Mouse (Mus musculus) limb, embryonic 15.5 days (tissue): Measurements from ENCODE around the gene Gm17482. TPM values are rescaled to one million over a fixed set of nuclear protein-coding genes. Genes with fewer than 3 reads are reported as not detected.

Source experiments
- ATAC-seq: fragments of 200-750 bp; cut with Nextera tagmentation; 2 replicates; pipeline ENCODE4 v1.8.0; 2017; ENCODE audit warnings: low read depth, moderate TSS enrichment; ENCODE audit not compliant: insufficient number of reproducible peaks, low FRiP score, low TSS enrichment
- H3K27ac ChIP-seq: fragments of 300-500 bp; sonication (generic); 2 replicates; pipeline ENCODE4 v1.5.1; 2015; ENCODE audit warnings: moderate library complexity, mild to moderate bottlenecking, inconsistent platforms
- H3K27me3 ChIP-seq: fragments of 300-500 bp; sonication (generic); 2 replicates; pipeline ENCODE4 v1.6.1; 2015; ENCODE audit warnings: inconsistent platforms
- H3K36me3 ChIP-seq: fragments of 300-500 bp; sonication (generic); 2 replicates; pipeline ENCODE4 v1.6.1; 2015; ENCODE audit warnings: inconsistent platforms
- H3K4me1 ChIP-seq: fragments of 300-500 bp; sonication (generic); 2 replicates; pipeline ENCODE4 v1.6.1; 2015; ENCODE audit warnings: inconsistent platforms
- H3K4me2 ChIP-seq: fragments of 300-500 bp; sonication (generic); 2 replicates; pipeline ENCODE4 v1.6.1; 2015; ENCODE audit warnings: mild to moderate bottlenecking, inconsistent platforms
- H3K4me3 ChIP-seq: fragments of 300-500 bp; sonication (generic); 2 replicates; pipeline ENCODE4 v1.5.1; 2015; ENCODE audit warnings: mild to moderate bottlenecking, inconsistent platforms
- H3K9ac ChIP-seq: fragments of 300-500 bp; sonication (generic); 2 replicates; pipeline ENCODE4 v1.6.1; 2015; ENCODE audit warnings: inconsistent platforms
- H3K9me3 ChIP-seq: fragments of 300-500 bp; sonication (generic); 2 replicates; pipeline ENCODE4 v1.6.1; 2016; ENCODE audit warnings: inconsistent platforms
- WGBS: fragments of 180-500 bp; shearing (Covaris S2); methylation state at CpG from one replicate; pipeline ENCODE4 v1.1.7; 2015; 5-methylcytosine and 5-hydroxymethylcytosine counted together
- polyA plus RNA-seq: library from polyadenylated mRNA; unstranded; fragments of >200 nt; fragmentation: Nextera tagmentation; extraction: Ambion mirVana; gene quantifications from 2 replicates; pipeline ENCODE4 v1.2.1, GENCODE M21; 2015

Gene Gm17482
- polyA plus RNA-seq, 1 experiment from 2014 or later, result not detected

DNA sequence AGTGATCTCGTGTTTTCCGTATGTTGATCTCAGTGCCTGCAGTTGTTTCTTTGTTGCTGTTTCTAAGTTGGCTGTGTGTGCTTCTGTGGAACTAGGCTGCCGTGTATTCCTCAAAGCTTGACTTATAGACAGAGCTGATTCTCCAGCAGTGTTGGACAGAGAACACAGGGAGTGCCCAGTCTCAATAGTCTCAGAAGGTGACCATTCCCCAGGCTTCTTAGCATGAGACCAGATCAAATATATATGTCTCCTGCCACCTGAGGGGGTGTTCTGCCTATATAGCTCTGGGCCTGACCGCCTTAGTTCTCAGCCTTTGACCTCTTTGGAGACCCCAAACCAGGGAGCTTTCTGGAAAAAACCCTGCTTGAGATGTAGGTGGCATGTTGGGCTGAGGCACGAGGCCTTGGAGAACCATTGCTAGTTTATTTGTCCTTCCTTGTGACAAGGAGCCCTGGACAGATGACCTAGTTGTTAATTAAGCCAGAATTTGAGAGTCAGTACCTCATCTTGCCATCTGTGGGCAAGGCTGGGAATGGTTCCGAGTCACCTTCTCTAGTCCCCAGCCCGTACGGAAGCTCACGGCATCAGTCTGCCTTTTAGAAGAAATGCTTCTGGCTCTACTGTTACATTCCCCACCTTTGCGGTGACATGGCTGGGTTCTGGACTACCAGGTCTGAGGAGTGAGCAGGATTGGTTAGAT lies 48.1 kb downstream of the Gm17482 start:
- 86% methylated on average over 10 of the region's 10 CpGs for WGBS
- Histone ChIP-seq H3K36me3 (no peaks in the 10 kb centered on the region), H3K27ac (no peak overlapping the region), H3K27me3 (no peaks in the 10 kb centered on the region), H3K9me3 (no peaks in the 10 kb centered on the region), H3K4me3 (no peak overlapping the region), H3K4me2 (no peak overlapping the region), H3K9ac (no peak overlapping the region), H3K4me1 (peaks cover 8% of the 10 kb centered on the region)
- ATAC-seq, result no peak

GRCm38 (mm10) chr6:115278086-115278485 lies 50.9 kb downstream of the Gm17482 start:
- 78% methylated on average over 8 of the region's 8 CpGs for WGBS

DNA sequence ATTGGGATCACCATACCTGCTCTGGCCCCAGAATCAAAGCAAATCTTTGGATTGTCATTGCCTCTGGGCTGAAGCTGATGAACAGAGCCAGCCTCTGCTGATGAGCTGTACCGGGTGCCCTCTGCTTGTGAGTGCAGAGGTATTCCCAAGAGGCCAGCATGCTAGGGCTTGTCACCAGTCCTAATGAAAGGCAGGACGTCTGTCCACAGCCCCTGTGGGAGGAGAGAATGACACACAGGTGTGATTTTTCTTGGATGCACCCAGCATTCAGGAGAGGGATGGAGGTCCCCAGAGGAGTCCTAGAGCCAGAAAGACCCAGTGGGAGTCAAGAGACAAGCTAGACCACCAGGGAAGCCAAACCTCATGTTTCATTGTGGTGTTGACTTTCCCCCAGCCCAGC lies 52.5 kb downstream of the Gm17482 start:
- no peak for ATAC-seq
- H3K27ac ChIP-seq, result no peak overlapping the region
- 48% methylated on average over 2 of the region's 2 CpGs for WGBS
- no peaks in the 10 kb centered on the region for H3K36me3 ChIP-seq
- H3K27me3 ChIP-seq, result no peaks in the 10 kb centered on the region
- no peaks in the 10 kb centered on the region for H3K4me1 ChIP-seq
- H3K4me2 ChIP-seq, result no peak overlapping the region
- no peak overlapping the region for H3K4me3 ChIP-seq
- H3K9ac ChIP-seq, result no peak overlapping the region
- H3K9me3 ChIP-seq, result no peaks in the 10 kb centered on the region

More at GRCm38 (mm10) chr6:115278086-115278485, 50.9 kb downstream of the Gm17482 start:
- Histone ChIP-seq H3K27me3 (no peaks in the 10 kb centered on the region), H3K4me1 (no peaks in the 10 kb centered on the region), H3K36me3 (no peaks in the 10 kb centered on the region), H3K4me3 (no peak overlapping the region), H3K4me2 (no peak overlapping the region), H3K27ac (no peak overlapping the region), H3K9ac (no peak overlapping the region), H3K9me3 (no peaks in the 10 kb centered on the region)
- ATAC-seq, result no peak

- Histone ChIP-seq H3K36me3 (no peaks in the 10 kb centered on the region), H3K9me3 (no peaks in the 10 kb centered on the region), H3K4me3 (no peak overlapping the region), H3K4me1 (no peaks in the 10 kb centered on the region), H3K9ac (no peak overlapping the region), H3K4me2 (no peak overlapping the region), H3K27ac (no peak overlapping the region), H3K27me3 (no peaks in the 10 kb centered on the region)
- ATAC-seq, result no peak
- WGBS, result 85% methylated on average over 2 of the region's 2 CpGs
These were observed 57.0 kb downstream of the Gm17482 start for GRCm38 (mm10) chr6:115284153-115284552.

- H3K27ac ChIP-seq, result no peak overlapping the region
- 62% methylated on average over 6 of the region's 6 CpGs for WGBS
- no peak overlapping the region for H3K4me2 ChIP-seq
- H3K4me3 ChIP-seq, result no peak overlapping the region
- no peaks in the 10 kb centered on the region for H3K4me1 ChIP-seq
- no peaks in the 10 kb centered on the region for H3K36me3 ChIP-seq
- H3K9ac ChIP-seq, result no peak overlapping the region
- H3K27me3 ChIP-seq, result no peaks in the 10 kb centered on the region
- no peaks in the 10 kb centered on the region for H3K9me3 ChIP-seq
- ATAC-seq, result no peak
These were observed 59.3 kb downstream of the Gm17482 start for GRCm38 (mm10) chr6:115286441-115286840.

DNA sequence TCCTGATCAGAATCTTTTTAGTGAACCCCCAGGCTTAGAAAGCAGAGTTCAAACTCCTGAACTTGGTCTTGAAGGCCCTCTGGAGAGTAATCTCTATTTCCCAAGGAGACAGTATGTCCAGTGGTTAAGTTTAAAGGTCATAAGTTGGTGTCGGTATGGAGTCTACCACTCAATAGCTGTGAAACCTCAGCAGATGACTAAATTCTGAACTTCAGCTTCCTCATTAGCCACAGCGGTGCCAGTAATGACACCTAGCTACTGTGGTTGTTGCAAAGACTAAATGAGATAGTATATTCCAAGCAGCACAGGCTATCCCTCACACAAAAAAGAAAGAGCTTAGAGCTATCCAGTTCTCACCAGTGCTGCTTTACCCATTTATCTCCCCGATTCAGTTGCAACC lies 61.1 kb downstream of the Gm17482 start:
- no peak overlapping the region for H3K4me3 ChIP-seq
- no peak overlapping the region for H3K9ac ChIP-seq
- no peak for ATAC-seq
- 83% methylated on average over 3 of the region's 3 CpGs for WGBS
- H3K9me3 ChIP-seq, result no peaks in the 10 kb centered on the region
- H3K27ac ChIP-seq, result no peak overlapping the region
- H3K36me3 ChIP-seq, result no peaks in the 10 kb centered on the region
- no peaks in the 10 kb centered on the region for H3K27me3 ChIP-seq
- no peak overlapping the region for H3K4me2 ChIP-seq
- no peaks in the 10 kb centered on the region for H3K4me1 ChIP-seq

DNA sequence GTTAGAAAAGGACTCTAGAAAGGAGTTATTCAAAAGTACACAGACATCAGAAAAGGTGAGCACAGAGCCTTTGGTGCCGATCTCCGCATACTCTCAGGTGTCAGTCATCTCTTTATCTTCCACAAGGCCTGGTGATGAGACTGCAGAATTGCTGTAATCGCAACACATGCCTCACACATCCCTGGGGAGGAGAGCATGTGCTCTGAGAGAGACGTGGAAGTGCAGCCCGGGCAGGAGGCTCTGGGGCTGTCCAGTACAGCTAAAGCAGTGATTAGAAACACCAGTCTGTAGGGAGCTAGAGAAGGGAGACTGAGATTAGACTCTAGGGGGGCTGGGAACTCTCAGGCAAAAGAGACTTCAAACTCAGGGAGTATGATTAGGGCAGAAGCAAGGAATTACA lies 63.4 kb downstream of the Gm17482 start:
- WGBS, result 58% methylated on average over 5 of the region's 5 CpGs
- H3K27ac ChIP-seq, result no peak overlapping the region
- no peaks in the 10 kb centered on the region for H3K9me3 ChIP-seq
- H3K27me3 ChIP-seq, result no peaks in the 10 kb centered on the region
- no peak overlapping the region for H3K9ac ChIP-seq
- no peak overlapping the region for H3K4me2 ChIP-seq
- H3K4me3 ChIP-seq, result no peak overlapping the region
- H3K36me3 ChIP-seq, result no peaks in the 10 kb centered on the region
- ATAC-seq, result no peak
- H3K4me1 ChIP-seq, result no peaks in the 10 kb centered on the region

DNA sequence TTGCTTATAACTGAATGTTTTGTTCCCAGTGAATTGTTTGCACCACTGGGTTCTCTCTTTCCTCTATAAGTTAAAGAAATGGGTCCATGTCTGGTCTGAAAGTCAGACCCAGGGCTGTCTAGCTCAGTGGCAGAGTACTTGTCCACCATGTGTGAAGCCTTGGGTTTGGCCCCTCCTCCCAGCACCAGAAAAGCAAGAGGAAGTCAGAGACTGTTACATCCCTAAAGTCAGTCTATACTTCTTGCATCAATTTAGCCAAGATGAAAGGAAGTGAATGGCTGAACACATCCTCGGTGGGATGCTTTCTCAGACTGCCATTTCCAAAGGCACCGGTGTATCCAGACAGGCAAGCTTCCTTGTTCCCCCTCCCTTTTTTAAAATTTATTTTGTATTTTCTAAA lies 63.9 kb downstream of the Gm17482 start:
- Histone ChIP-seq H3K4me3 (no peak overlapping the region), H3K9me3 (no peaks in the 10 kb centered on the region), H3K36me3 (no peaks in the 10 kb centered on the region), H3K4me2 (no peak overlapping the region), H3K4me1 (no peaks in the 10 kb centered on the region), H3K27ac (no peak overlapping the region), H3K9ac (no peak overlapping the region), H3K27me3 (no peaks in the 10 kb centered on the region)
- ATAC-seq, result no peak
- WGBS, result 76% methylated on average over 2 of the region's 2 CpGs

GRCm38 (mm10) chr6:115291823-115292222 lies 64.7 kb downstream of the Gm17482 start:
- no peaks in the 10 kb centered on the region for H3K27me3 ChIP-seq
- H3K4me2 ChIP-seq, result no peak overlapping the region
- 85% methylated on average over 6 of the region's 6 CpGs for WGBS
- no peaks in the 10 kb centered on the region for H3K9me3 ChIP-seq
- H3K36me3 ChIP-seq, result no peaks in the 10 kb centered on the region
- ATAC-seq, result no peak
- no peaks in the 10 kb centered on the region for H3K4me1 ChIP-seq
- no peak overlapping the region for H3K27ac ChIP-seq
- no peak overlapping the region for H3K4me3 ChIP-seq
- no peak overlapping the region for H3K9ac ChIP-seq

DNA sequence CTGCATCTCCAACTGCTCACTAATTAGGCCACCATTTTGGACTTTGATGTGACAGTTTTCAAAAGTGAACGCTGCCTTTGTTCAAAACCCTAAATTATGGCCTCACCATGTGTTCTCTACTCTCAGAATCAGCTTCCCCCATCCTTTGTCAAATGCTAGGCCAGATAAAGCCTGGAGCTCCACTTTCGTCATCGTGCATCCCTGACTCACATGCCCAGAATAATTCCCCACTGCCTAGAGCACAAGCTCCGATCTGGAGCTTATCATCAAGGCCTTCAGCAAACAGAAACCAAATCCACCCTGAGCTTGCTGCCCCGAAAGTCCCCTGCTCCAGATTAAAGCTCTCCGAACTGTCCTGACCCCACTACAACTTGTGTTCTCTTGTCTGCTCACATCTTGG lies 65.5 kb downstream of the Gm17482 start:
- Histone ChIP-seq H3K36me3 (no peaks in the 10 kb centered on the region), H3K9ac (no peak overlapping the region), H3K4me3 (no peak overlapping the region), H3K27me3 (no peaks in the 10 kb centered on the region), H3K4me2 (no peak overlapping the region), H3K4me1 (no peaks in the 10 kb centered on the region), H3K9me3 (no peaks in the 10 kb centered on the region), H3K27ac (no peak overlapping the region)
- whole genome bisulfite sequencing, result 68% methylated on average over 6 of the region's 6 CpGs
- no peak for ATAC-seq

GRCm38 (mm10) chr6:115293877-115294276 lies 66.7 kb downstream of the Gm17482 start:
- no peaks in the 10 kb centered on the region for H3K27me3 ChIP-seq
- no peaks in the 10 kb centered on the region for H3K9me3 ChIP-seq
- H3K36me3 ChIP-seq, result no peaks in the 10 kb centered on the region
- no peak overlapping the region for H3K4me3 ChIP-seq
- no peak overlapping the region for H3K9ac ChIP-seq
- no peaks in the 10 kb centered on the region for H3K4me1 ChIP-seq
- no peak overlapping the region for H3K27ac ChIP-seq
- no peak for ATAC-seq
- H3K4me2 ChIP-seq, result no peak overlapping the region
- 84% methylated on average over 2 of the region's 2 CpGs for WGBS

GRCm38 (mm10) chr6:115307134-115307533 lies 80.0 kb downstream of the Gm17482 start:
- H3K4me3 ChIP-seq, result no peak overlapping the region
- H3K9ac ChIP-seq, result no peak overlapping the region
- H3K9me3 ChIP-seq, result no peaks in the 10 kb centered on the region
- no peak for ATAC-seq
- H3K27me3 ChIP-seq, result no peaks in the 10 kb centered on the region
- H3K4me2 ChIP-seq, result no peak overlapping the region
- H3K36me3 ChIP-seq, result no peaks in the 10 kb centered on the region
- WGBS, result 65% methylated on average over 2 of the region's 2 CpGs
- no peaks in the 10 kb centered on the region for H3K4me1 ChIP-seq
- H3K27ac ChIP-seq, result no peak overlapping the region
